Mouse (Mus musculus) forebrain, embryonic 11.5 days (tissue): ENCODE results near the gene Gp2. TPM values are rescaled to one million over a fixed set of nuclear protein-coding genes. Genes with fewer than 3 reads are reported as not detected.

Source experiments
- ATAC-seq: fragments of 200-750 bp; cut with Nextera tagmentation; replicated peaks from 2 replicates; pipeline ENCODE4 v1.8.0; 2017; ENCODE audit warnings: moderate TSS enrichment; ENCODE audit not compliant: low FRiP score
- DNase-seq: peaks from one replicate; pipeline ENCODE4 v3.0.0-alpha.2; 2017; ENCODE audit warnings: low spot score
- H3K27ac ChIP-seq: fragments of 300-500 bp; sonication (generic); 2 replicates; pipeline ENCODE4 v1.5.1; 2014; ENCODE audit warnings: low read depth, low read length
- H3K27me3 ChIP-seq: fragments of 300-500 bp; sonication (generic); 2 replicates; pipeline ENCODE4 v1.6.1; 2014; ENCODE audit warnings: mild to moderate bottlenecking, low read length, mixed read lengths; ENCODE audit not compliant: control insufficient read depth, insufficient read depth
- H3K36me3 ChIP-seq: fragments of 300-500 bp; sonication (generic); 2 replicates; pipeline ENCODE4 v1.6.1; 2014; ENCODE audit warnings: mild to moderate bottlenecking, low read length, moderate library complexity, mixed read lengths; ENCODE audit not compliant: control insufficient read depth, insufficient read depth
- H3K4me1 ChIP-seq: fragments of 300-500 bp; sonication (generic); replicated peaks from 2 replicates; pipeline ENCODE4 v1.6.1; 2014; ENCODE audit warnings: low read length, mixed read lengths; ENCODE audit not compliant: control insufficient read depth, insufficient read depth
- H3K4me2 ChIP-seq: fragments of 300-500 bp; sonication (generic); 2 replicates; pipeline ENCODE4 v1.6.1; 2014; ENCODE audit warnings: low read depth, mild to moderate bottlenecking, low read length, moderate library complexity, mixed read lengths; ENCODE audit not compliant: severe bottlenecking
- H3K4me3 ChIP-seq: fragments of 300-500 bp; sonication (generic); 2 replicates; pipeline ENCODE4 v1.5.1; 2014; ENCODE audit warnings: low read depth, low read length
- H3K9ac ChIP-seq: fragments of 300-500 bp; sonication (generic); 2 replicates; pipeline ENCODE4 v1.6.1; 2014; ENCODE audit warnings: low read length
- H3K9me3 ChIP-seq: fragments of 300-500 bp; sonication (generic); 2 replicates; pipeline ENCODE4 v1.6.1; 2016; ENCODE audit warnings: low read length, mixed read lengths; ENCODE audit not compliant: control insufficient read depth
- WGBS: fragments of 180-500 bp; shearing (Covaris S2); extraction: QIAGEN DNeasy Blood & Tissue Kit; methylation state at CpG from one replicate; pipeline ENCODE4 v1.1.7; 2014; 5-methylcytosine and 5-hydroxymethylcytosine counted together
- polyA plus RNA-seq: library from polyadenylated mRNA; unstranded; fragments of >200 nt; fragmentation: Nextera tagmentation; extraction: Ambion mirVana; gene quantifications from 2 replicates; pipeline ENCODE4 v1.2.1, GENCODE M21; 2014

The Gp2 gene
- polyA plus RNA-seq, 1 experiment from 2014 or later: not detected

- no peaks in the 10 kb centered on the region for H3K4me1 ChIP-seq
- WGBS: 76% methylated on average over 1 of the region's 1 CpGs
Observed at GRCm38 (mm10) chr7:119441938-119442337, 17.1 kb downstream of the Gp2 start.

GRCm38 (mm10) chr7:119427180-119427616, 31.9 kb downstream of the Gp2 start:
- Histone ChIP-seq H3K4me2 (no peak overlapping the region), H3K9ac (no peak overlapping the region)

More at GRCm38 (mm10) chr7:119441938-119442337, 17.1 kb downstream of the Gp2 start:
- no peak overlapping the region for H3K9ac ChIP-seq
- no peaks in the 10 kb centered on the region for H3K36me3 ChIP-seq
- DNase-seq: no peak
- H3K27me3 ChIP-seq: no peaks in the 10 kb centered on the region
- no peak overlapping the region for H3K27ac ChIP-seq
- H3K9me3 ChIP-seq: no peaks in the 10 kb centered on the region
- no peak for ATAC-seq
- no peak overlapping the region for H3K4me3 ChIP-seq
- no peak overlapping the region for H3K4me2 ChIP-seq

DNA sequence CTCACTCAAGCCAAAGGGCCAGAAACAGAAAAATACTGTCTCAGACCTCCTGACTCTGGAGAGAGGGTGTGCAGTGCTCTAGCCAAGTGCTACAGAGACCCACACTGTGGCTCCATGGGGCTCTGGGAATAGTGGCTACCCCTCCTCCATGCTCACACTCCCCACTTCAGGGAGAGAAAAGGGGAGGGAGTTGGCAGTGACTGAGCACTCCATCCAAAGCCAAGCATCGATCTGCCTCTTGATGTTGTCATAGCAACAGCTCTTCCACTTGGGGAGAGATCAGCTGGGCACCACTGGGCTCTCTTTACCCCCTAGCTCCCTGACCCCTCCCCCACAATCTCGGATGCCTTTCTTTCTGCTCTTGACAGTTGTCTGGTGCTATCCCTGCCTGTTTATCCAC, 38.4 kb downstream of the Gp2 start:
- Histone ChIP-seq H3K4me3 (no peak overlapping the region), H3K9me3 (no peaks in the 10 kb centered on the region), H3K27me3 (no peaks in the 10 kb centered on the region), H3K4me2 (no peak overlapping the region), H3K4me1 (no peaks in the 10 kb centered on the region), H3K27ac (no peak overlapping the region), H3K36me3 (no peaks in the 10 kb centered on the region), H3K9ac (no peak overlapping the region)
- DNase-seq (no peak), ATAC-seq (0 out of 2 replicates have a peak, but pooled peaks have one; percentile 39)
- WGBS: 11% methylated on average over 2 of the region's 2 CpGs

More at GRCm38 (mm10) chr7:119427180-119427616, 31.9 kb downstream of the Gp2 start:
- H3K4me1 ChIP-seq: no peaks in the 10 kb centered on the region
- H3K27me3 ChIP-seq: no peaks in the 10 kb centered on the region
- ATAC-seq (peak; percentile 77; the same call in 1 of the 2 replicates), DNase-seq (peak; percentile 73)
- no peaks in the 10 kb centered on the region for H3K9me3 ChIP-seq
- no peak overlapping the region for H3K4me3 ChIP-seq
- no peak overlapping the region for H3K27ac ChIP-seq
- H3K36me3 ChIP-seq: no peaks in the 10 kb centered on the region
- 15% methylated on average over 6 of the region's 6 CpGs for WGBS

GRCm38 (mm10) chr7:119418523-119418922, 40.6 kb downstream of the Gp2 start:
- Histone ChIP-seq H3K36me3 (no peaks in the 10 kb centered on the region), H3K9ac (no peak overlapping the region), H3K9me3 (no peaks in the 10 kb centered on the region), H3K27me3 (no peaks in the 10 kb centered on the region), H3K27ac (no peak overlapping the region), H3K4me3 (no peak overlapping the region), H3K4me2 (no peak overlapping the region), H3K4me1 (no peaks in the 10 kb centered on the region)
- ATAC-seq (no peak), DNase-seq (no peak)
- 94% methylated on average over 1 of the region's 1 CpGs for WGBS

DNA sequence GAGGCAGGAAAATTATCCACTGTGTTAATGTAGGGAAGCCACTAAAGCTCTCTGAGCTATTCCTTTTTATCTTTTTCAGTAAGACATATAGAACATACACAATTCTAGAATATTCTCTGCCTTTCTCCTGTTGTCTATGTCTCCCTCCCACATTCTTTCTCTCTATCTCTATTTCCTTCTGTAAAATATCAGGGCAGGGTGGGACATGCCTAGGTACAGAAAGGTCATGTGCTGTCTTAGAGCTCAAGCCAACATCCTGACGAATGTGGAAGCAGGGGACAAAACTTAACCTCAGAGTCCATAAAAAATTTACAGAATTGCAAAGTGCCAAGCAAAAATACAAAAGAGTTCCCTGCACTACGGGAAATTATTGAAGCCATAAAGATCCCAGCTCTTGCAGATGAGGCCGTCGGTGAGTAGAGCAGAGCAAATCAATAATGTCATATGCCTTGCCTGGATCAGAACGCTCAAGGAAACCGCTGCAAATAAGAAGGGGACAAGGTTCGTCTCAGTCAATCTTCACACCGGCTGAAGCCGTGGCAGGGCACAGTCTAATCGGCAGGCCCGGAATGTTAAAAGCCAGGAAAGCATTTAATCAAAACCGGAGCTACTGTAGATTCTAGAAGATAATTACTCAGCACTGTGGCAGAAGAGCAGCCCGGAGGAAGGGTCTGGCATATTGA, 64.9 kb downstream of the Gp2 start:
- ATAC-seq: no peak
- Histone ChIP-seq H3K4me2 (no peak overlapping the region), H3K4me1 (no peaks in the 10 kb centered on the region), H3K4me3 (no peak overlapping the region), H3K9ac (no peak overlapping the region), H3K27ac (no peak overlapping the region), H3K36me3 (no peaks in the 10 kb centered on the region), H3K27me3 (no peaks in the 10 kb centered on the region), H3K9me3 (no peaks in the 10 kb centered on the region)
- DNase-seq: no peak
- 92% methylated on average over 13 of the region's 13 CpGs for WGBS

Other genes starting within 250 kb of the Gp2 start
- gene Umod, start 20.0 kb upstream of the Gp2 start, polyA plus RNA-seq: not detected in 2 replicates
- not detected in 2 replicates for gene Acsm5, start 60.2 kb upstream of the Gp2 start, polyA plus RNA-seq
- gene Pdilt, start 64.2 kb upstream of the Gp2 start, polyA plus RNA-seq: not detected in 2 replicates
- gene Acsm2, start 95.1 kb upstream of the Gp2 start, polyA plus RNA-seq: not detected in 2 replicates
- gene Acsm1, start 147.7 kb upstream of the Gp2 start, polyA plus RNA-seq: not detected in 2 replicates
- 0.92 and 1.7 TPM in 2 replicates for gene Acsm4, start 230.7 kb upstream of the Gp2 start, polyA plus RNA-seq